15 mouse cellular contexts compared by ENCODE assay signal in the genomic region with DNA sequence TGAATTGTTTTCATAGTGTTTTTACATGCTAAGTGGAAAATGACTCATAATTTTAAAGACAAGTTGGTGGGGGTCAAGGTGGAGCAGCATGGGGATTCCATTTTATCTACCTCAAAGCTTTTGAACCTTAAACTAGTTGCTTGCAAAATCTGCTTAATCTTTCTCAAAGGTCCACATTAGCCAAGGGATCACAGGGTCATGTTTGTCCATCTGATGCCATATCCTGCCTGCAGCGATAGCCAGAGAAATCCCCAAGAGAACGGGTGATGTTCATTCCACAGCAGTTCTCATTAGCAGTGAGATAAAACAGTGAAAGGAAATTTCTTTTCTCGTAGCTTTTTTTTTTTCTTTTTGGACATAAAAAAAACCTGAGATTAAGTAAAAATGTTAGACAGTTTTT.
DNase-seq lines count a peak whose midpoint lies in the region; ATAC-seq and TF ChIP-seq lines count a peak whose summit lies in the region.
"Had no signal": no experiment of that assay in that cellular context is flagged by ENCODE, and none has a peak within 500 bp of the region (broad histone marks: within the 10 kb centered on the region; RNA-seq: fewer than 3 reads in every experiment).

No protein-coding gene starts in this region.

- H3K27me3 ChIP-seq in kidney, adult 2 months (replicated peaks; ENCODE audit: control insufficient read depth, insufficient read depth, low read length): no peaks in the 10 kb centered on the region
- H3K27me3 ChIP-seq in kidney, embryonic 15.5 days: no peaks in the 10 kb centered on the region
- no peaks in the 10 kb centered on the region for H3K27me3 ChIP-seq in intestine, postnatal 0 days (replicated peaks; ENCODE audit: control insufficient read depth, insufficient read depth, low read length)
- H3K27me3 ChIP-seq: limb, embryonic 15.5 days; midbrain, embryonic 12.5 days had no signal

- H3K4me1 ChIP-seq in kidney, adult 2 months (ENCODE audit: control insufficient read depth, insufficient read depth, low read length): no peaks in the 10 kb centered on the region
- H3K4me1 ChIP-seq in kidney, embryonic 15.5 days: no peaks in the 10 kb centered on the region
- H3K4me1 ChIP-seq in intestine, postnatal 0 days (replicated peaks; ENCODE audit: control insufficient read depth, insufficient read depth, low read length): no peaks in the 10 kb centered on the region
- H3K4me1 ChIP-seq: embryonic facial prominence, embryonic 10.5 days; limb, embryonic 15.5 days; midbrain, embryonic 12.5 days had no signal

- H3K9me3 ChIP-seq in kidney, embryonic 15.5 days (replicated peaks): no peaks in the 10 kb centered on the region
- no peaks in the 10 kb centered on the region for H3K9me3 ChIP-seq in intestine, postnatal 0 days (ENCODE audit: control insufficient read depth)
- H3K9me3 ChIP-seq: embryonic facial prominence, embryonic 10.5 days; limb, embryonic 15.5 days; midbrain, embryonic 12.5 days had no signal

- H3K27ac ChIP-seq in gastrocnemius, adult 2 months: no peak overlapping the region
- H3K27ac ChIP-seq in kidney, adult 2 months (ENCODE audit: insufficient read depth, low read depth, low read length): no peak overlapping the region
- H3K27ac ChIP-seq in kidney, embryonic 15.5 days: no peak overlapping the region
- no peak overlapping the region for H3K27ac ChIP-seq in intestine, postnatal 0 days (ENCODE audit: low read depth, low read length)
- H3K27ac ChIP-seq: embryonic facial prominence, embryonic 10.5 days; hindbrain, embryonic 14.5 days; limb, embryonic 15.5 days; midbrain, embryonic 12.5 days had no signal

- no peak for TF ChIP-seq CTCF in gastrocnemius, adult 2 months (IDR thresholded peaks at IDR 0.05)
- no peak for TF ChIP-seq CTCF in kidney, adult 2 months (conservative IDR thresholded peaks at IDR 0.05; ENCODE audit: insufficient read depth, insufficient read length, low read depth, low read length)
- no peak for TF ChIP-seq CTCF in intestine, postnatal 0 days (IDR thresholded peaks at IDR 0.05; ENCODE audit: low read depth)

- no peaks in the 10 kb centered on the region for H3K36me3 ChIP-seq in kidney, adult 2 months (ENCODE audit: control insufficient read depth, insufficient read depth, low read length)
- H3K36me3 ChIP-seq in kidney, embryonic 15.5 days: no peaks in the 10 kb centered on the region
- H3K36me3 ChIP-seq in intestine, postnatal 0 days (ENCODE audit: control insufficient read depth, insufficient read depth): no peaks in the 10 kb centered on the region
- H3K36me3 ChIP-seq: embryonic facial prominence, embryonic 10.5 days; limb, embryonic 15.5 days; midbrain, embryonic 12.5 days had no signal

- no peak overlapping the region for H3K9ac ChIP-seq in kidney, embryonic 15.5 days
- H3K9ac ChIP-seq in intestine, postnatal 0 days (ENCODE audit: low read depth, low read length): no peak overlapping the region
- H3K9ac ChIP-seq: hindbrain, embryonic 14.5 days; limb, embryonic 15.5 days; midbrain, embryonic 12.5 days had no signal

- no peak for ATAC-seq in kidney, embryonic 15.5 days (replicated peaks; ENCODE audit: low FRiP score)
- no peak for ATAC-seq in intestine, postnatal 0 days

- DNase-seq in gastrocnemius, adult 2 months: peak; percentile 30
- DNase-seq in gastrocnemius, postnatal 14 days: no peak
- DNase-seq in kidney, adult 2 months: peak; percentile 55
- DNase-seq in MN1 (ENCODE audit: low spot score): peak; percentile 6
- peak; percentile 2 for DNase-seq in heart, postnatal 25 days (ENCODE audit: low spot score)
- no peak for DNase-seq in lung, postnatal 4 days
- DNase-seq: cerebellum, adult 9-10 months; retina, postnatal 1 day; thymus, adult 2 months had no signal

- no peak for TF ChIP-seq POLR2A in kidney, adult 2 months (IDR thresholded peaks at IDR 0.05; ENCODE audit: low read depth, low read length)

- H3K4me2 ChIP-seq in kidney, embryonic 15.5 days: no peak overlapping the region
- H3K4me2 ChIP-seq in intestine, postnatal 0 days (replicated peaks; ENCODE audit: low read depth): no peak overlapping the region
- H3K4me2 ChIP-seq: hindbrain, embryonic 14.5 days; limb, embryonic 15.5 days; midbrain, embryonic 12.5 days had no signal

- H3K4me3 ChIP-seq in gastrocnemius, adult 2 months: no peak overlapping the region
- H3K4me3 ChIP-seq in kidney, adult 2 months (ENCODE audit: insufficient read depth, low read depth, low read length): no peak overlapping the region
- no peak overlapping the region for H3K4me3 ChIP-seq in kidney, embryonic 15.5 days (replicated peaks)
- no peak overlapping the region for H3K4me3 ChIP-seq in intestine, postnatal 0 days (ENCODE audit: low read depth, low read length)
- H3K4me3 ChIP-seq: embryonic facial prominence, embryonic 10.5 days; limb, embryonic 15.5 days; midbrain, embryonic 12.5 days had no signal

- WGBS in kidney, adult 2 months: 57% methylated on average over 3 of the region's 3 CpGs
- WGBS in kidney, embryonic 15.5 days: 51% methylated on average over 3 of the region's 3 CpGs
- 44% methylated on average over 3 of the region's 3 CpGs for WGBS in intestine, postnatal 0 days

- intact Hi-C loops in gastrocnemius, adult 2 months (cut with DNase I): loop anchor here (10.0 kb wide), 1 partner anchor 916 kb away; no protein-coding TSS in a partner anchor
- intact Hi-C loops in gastrocnemius, postnatal 14 days (cut with DNase I; ENCODE audit: low total_unique reads): no loop called here
- intact Hi-C loops in heart, postnatal 25 days (cut with DNase I): no loop called here

Comparison
In these comparisons a context has a peak if more than half of its experiments do, and no peak if none do; other contexts are left out.
1. DNase-seq: peak in gastrocnemius, adult 2 months (single experiment), kidney, adult 2 months (single experiment), MN1 (single experiment) and heart, postnatal 25 days (single experiment); none in gastrocnemius, postnatal 14 days (single experiment) and lung, postnatal 4 days (0 of 2).